Mouse (Mus musculus): ENCODE measurements around the gene Adgrl2. TPM values are rescaled to one million over a fixed set of nuclear protein-coding genes. Genes with fewer than 3 reads are reported as not detected.

The Adgrl2 gene
- polyA plus RNA-seq, 1 experiment, result 16.2 TPM

DNA sequence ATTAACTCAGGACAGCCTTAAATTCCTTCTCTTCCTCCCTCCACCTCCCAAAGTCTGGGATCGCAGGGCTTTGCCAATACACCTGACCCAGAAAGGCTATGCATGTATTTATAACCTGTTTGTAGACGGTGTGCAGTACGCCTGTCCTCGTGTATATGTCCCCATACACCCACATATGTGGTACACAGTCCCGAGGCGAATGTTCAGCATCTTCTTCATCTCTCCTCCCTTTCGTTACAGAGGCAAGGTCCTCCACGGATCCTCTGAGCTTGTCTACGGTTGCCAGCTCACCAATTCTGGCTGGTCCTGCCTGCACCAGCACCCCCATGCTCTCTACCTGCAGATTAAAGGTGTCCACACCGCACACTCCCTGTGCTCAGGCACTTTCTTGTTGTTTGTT lies 30.1 kb downstream of the Adgrl2 start:
- Histone ChIP-seq H3K36me3 (ENCODE audit: control insufficient read depth, insufficient read depth, low read length) (no peaks in the 10 kb centered on the region), H3K4me3 (ENCODE audit: low read depth, low read length) (no peak overlapping the region)

DNA sequence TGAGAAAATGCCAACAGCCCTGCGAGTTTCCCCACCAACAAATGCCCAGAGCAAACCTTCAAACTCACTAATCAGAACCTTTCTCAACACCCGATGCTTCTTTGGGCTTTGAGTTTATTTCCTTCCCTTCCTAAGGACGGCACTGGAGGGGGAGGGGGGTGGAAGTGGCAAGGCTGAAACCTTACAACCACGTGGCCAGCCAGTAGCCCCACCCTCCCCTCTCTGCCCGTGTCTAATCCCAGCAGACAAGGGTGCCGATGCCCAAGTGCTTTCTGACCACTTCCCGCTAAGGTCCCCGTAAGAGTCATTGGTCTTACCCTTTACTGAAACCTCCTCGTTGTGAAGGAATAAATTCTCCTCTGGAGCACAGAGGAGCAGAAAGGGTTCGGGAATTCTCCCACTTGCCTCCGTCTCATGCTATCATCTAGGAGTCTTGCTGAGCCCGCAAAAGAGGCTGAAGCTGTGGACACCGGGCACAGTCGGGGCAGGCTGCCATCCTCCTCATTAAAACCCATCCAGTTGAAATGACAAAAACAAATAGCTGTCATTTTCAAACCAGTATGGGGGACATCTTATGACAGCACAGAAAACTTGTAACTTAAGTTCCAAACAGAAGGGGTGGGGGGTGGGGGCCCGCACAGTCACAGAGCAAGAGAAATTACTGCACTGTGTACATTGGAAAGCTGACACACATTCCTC lies 30.9 kb downstream of the Adgrl2 start:
- Histone ChIP-seq H3K4me3 (ENCODE audit: low read depth, low read length) (peak overlapping the region; percentile 36), H3K27me3 (ENCODE audit: control insufficient read depth, insufficient read depth, low read length) (no peaks in the 10 kb centered on the region), H3K4me1 (ENCODE audit: control insufficient read depth, insufficient read depth, insufficient read length, low read length) (peaks cover 6% of the 10 kb centered on the region; the same call in 1 of the 2 replicates), H3K27ac (ENCODE audit: insufficient read depth, low read depth, low read length) (no peak overlapping the region), H3K36me3 (ENCODE audit: control insufficient read depth, insufficient read depth, low read length) (no peaks in the 10 kb centered on the region)
- 46% methylated on average over 15 of the region's 15 CpGs for WGBS
- TF ChIP-seq POLR2A (IDR thresholded peaks at IDR 0.05; ENCODE audit: low read depth, low read length) (no peak), CTCF (IDR thresholded peaks at IDR 0.05; ENCODE audit: extremely low read depth, insufficient read length, insufficient replicate concordance, low read depth, low read length) (no peak)

More for the DNA sequence above, 30.1 kb downstream of the Adgrl2 start:
- TF ChIP-seq POLR2A (IDR thresholded peaks at IDR 0.05; ENCODE audit: low read depth, low read length), result no peak
- TF ChIP-seq CTCF (IDR thresholded peaks at IDR 0.05; ENCODE audit: extremely low read depth, insufficient read length, insufficient replicate concordance, low read depth, low read length), result no peak
- no peak overlapping the region for H3K27ac ChIP-seq (ENCODE audit: insufficient read depth, low read depth, low read length)
- no peaks in the 10 kb centered on the region for H3K27me3 ChIP-seq (ENCODE audit: control insufficient read depth, insufficient read depth, low read length)
- WGBS, result 87% methylated on average over 10 of the region's 10 CpGs
- H3K4me1 ChIP-seq (ENCODE audit: control insufficient read depth, insufficient read depth, insufficient read length, low read length), result peaks cover 6% of the 10 kb centered on the region; the same call in 1 of the 2 replicates

DNA sequence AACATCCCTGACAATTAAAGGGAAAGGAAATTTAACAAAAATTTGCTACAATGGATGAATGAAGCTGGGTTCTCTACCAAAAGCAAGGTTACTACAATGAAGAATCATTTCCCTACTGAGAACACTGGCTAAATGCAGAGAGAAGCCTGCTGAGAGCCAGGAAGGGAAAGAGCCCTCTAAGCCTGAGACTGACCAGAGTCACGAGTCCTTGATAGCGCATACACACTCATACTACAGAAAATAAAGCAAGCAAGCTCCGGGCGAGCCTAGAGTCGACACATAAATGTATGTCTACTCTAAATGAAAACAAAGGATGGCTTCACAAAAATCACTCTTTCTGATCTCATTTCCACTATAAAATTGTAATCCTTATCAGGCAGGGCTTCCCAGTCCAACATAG lies 31.6 kb downstream of the Adgrl2 start:
- 86% methylated on average over 5 of the region's 5 CpGs for whole genome bisulfite sequencing

DNA sequence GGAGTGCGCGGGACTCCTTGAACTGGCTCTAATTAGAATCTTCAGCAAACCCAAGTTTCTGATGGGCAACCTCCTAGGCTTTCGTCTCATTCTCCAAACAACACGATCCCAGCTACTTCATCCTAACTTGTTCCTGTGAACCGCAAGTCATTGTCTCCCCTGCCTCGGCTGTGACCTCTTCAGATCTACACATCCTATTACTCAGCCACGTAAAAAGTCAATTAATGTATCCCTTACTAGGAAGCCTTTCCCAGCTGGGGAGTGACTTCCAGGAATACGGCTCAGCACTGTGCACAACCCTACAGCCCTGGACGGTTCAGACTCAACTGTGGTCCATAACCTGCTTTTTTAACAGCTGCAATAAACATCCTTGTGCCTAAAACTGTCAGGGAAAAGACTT lies 32.2 kb downstream of the Adgrl2 start:
- Histone ChIP-seq H3K36me3 (ENCODE audit: control insufficient read depth, insufficient read depth, low read length) (no peaks in the 10 kb centered on the region), H3K27me3 (ENCODE audit: control insufficient read depth, insufficient read depth, low read length) (no peaks in the 10 kb centered on the region), H3K4me3 (ENCODE audit: low read depth, low read length) (no peak overlapping the region), H3K4me1 (ENCODE audit: control insufficient read depth, insufficient read depth, insufficient read length, low read length) (peaks cover 6% of the 10 kb centered on the region; the same call in 1 of the 2 replicates), H3K27ac (ENCODE audit: insufficient read depth, low read depth, low read length) (no peak overlapping the region)
- WGBS, result 79% methylated on average over 9 of the region's 9 CpGs
- TF ChIP-seq POLR2A (IDR thresholded peaks at IDR 0.05; ENCODE audit: low read depth, low read length), result no peak
- no peak for TF ChIP-seq CTCF (IDR thresholded peaks at IDR 0.05; ENCODE audit: extremely low read depth, insufficient read length, insufficient replicate concordance, low read depth, low read length)

More for the DNA sequence above, 31.6 kb downstream of the Adgrl2 start:
- no peaks in the 10 kb centered on the region for H3K36me3 ChIP-seq (ENCODE audit: control insufficient read depth, insufficient read depth, low read length)
- TF ChIP-seq POLR2A (IDR thresholded peaks at IDR 0.05; ENCODE audit: low read depth, low read length) (no peak), CTCF (IDR thresholded peaks at IDR 0.05; ENCODE audit: extremely low read depth, insufficient read length, insufficient replicate concordance, low read depth, low read length) (no peak)
- H3K4me3 ChIP-seq (ENCODE audit: low read depth, low read length), result no peak overlapping the region
- peaks cover 6% of the 10 kb centered on the region; the same call in 1 of the 2 replicates for H3K4me1 ChIP-seq (ENCODE audit: control insufficient read depth, insufficient read depth, insufficient read length, low read length)
- H3K27me3 ChIP-seq (ENCODE audit: control insufficient read depth, insufficient read depth, low read length), result no peaks in the 10 kb centered on the region
- no peak overlapping the region for H3K27ac ChIP-seq (ENCODE audit: insufficient read depth, low read depth, low read length)

DNA sequence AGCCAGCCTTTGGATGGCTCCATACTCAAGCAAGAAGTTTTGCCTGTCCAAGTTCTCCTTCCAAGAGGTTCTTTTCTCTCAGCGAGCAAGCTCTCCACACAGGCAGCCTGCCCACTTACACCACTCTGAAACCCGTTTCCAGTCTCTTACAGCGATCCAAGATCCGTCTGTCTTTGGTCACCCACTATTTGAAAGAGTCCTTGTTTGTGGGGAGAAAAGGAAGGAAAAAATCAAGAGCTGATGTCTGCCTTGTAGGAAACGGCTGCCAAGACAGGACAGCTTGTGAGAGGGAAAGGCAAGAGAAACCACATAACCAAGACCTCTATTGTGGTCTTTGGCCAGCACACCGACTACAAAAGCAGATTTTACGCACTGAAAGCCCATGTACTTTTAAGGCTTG lies 33.5 kb downstream of the Adgrl2 start:
- Histone ChIP-seq H3K36me3 (ENCODE audit: control insufficient read depth, insufficient read depth, low read length) (no peaks in the 10 kb centered on the region), H3K4me3 (ENCODE audit: low read depth, low read length) (no peak overlapping the region), H3K27me3 (ENCODE audit: control insufficient read depth, insufficient read depth, low read length) (no peaks in the 10 kb centered on the region), H3K27ac (ENCODE audit: insufficient read depth, low read depth, low read length) (no peak overlapping the region), H3K4me1 (ENCODE audit: control insufficient read depth, insufficient read depth, insufficient read length, low read length) (peaks cover 6% of the 10 kb centered on the region; the same call in 1 of the 2 replicates)
- TF ChIP-seq POLR2A (IDR thresholded peaks at IDR 0.05; ENCODE audit: low read depth, low read length) (no peak), CTCF (IDR thresholded peaks at IDR 0.05; ENCODE audit: extremely low read depth, insufficient read length, insufficient replicate concordance, low read depth, low read length) (no peak)
- 67% methylated on average over 7 of the region's 7 CpGs for WGBS

DNA sequence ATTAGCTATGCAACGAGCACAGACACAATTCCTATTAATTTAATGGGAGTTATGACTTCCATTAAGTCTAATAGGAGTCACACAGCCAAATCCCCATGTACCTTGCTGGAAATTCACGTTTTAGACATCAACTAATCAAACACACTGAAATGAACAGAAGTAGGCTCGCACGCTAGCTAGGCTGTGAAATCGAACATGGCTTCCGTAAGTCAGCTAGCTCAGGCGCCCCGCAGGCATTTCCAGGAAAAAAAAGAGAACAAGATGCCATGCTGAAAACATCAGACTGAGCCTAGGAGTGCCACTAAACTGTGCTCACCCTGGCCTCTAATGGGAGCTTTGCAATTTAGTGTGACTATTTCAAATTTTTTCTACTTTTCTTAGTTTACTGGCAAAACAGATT lies 40.6 kb downstream of the Adgrl2 start:
- Histone ChIP-seq H3K4me3 (ENCODE audit: low read depth, low read length) (no peak overlapping the region), H3K27ac (ENCODE audit: insufficient read depth, low read depth, low read length) (no peak overlapping the region), H3K27me3 (ENCODE audit: control insufficient read depth, insufficient read depth, low read length) (no peaks in the 10 kb centered on the region), H3K36me3 (ENCODE audit: control insufficient read depth, insufficient read depth, low read length) (no peaks in the 10 kb centered on the region), H3K4me1 (ENCODE audit: control insufficient read depth, insufficient read depth, insufficient read length, low read length) (peaks cover 3% of the 10 kb centered on the region; the same call in 1 of the 2 replicates)
- TF ChIP-seq CTCF (IDR thresholded peaks at IDR 0.05; ENCODE audit: extremely low read depth, insufficient read length, insufficient replicate concordance, low read depth, low read length), result no peak
- no peak for TF ChIP-seq POLR2A (IDR thresholded peaks at IDR 0.05; ENCODE audit: low read depth, low read length)
- WGBS, result 93% methylated on average over 8 of the region's 8 CpGs

DNA sequence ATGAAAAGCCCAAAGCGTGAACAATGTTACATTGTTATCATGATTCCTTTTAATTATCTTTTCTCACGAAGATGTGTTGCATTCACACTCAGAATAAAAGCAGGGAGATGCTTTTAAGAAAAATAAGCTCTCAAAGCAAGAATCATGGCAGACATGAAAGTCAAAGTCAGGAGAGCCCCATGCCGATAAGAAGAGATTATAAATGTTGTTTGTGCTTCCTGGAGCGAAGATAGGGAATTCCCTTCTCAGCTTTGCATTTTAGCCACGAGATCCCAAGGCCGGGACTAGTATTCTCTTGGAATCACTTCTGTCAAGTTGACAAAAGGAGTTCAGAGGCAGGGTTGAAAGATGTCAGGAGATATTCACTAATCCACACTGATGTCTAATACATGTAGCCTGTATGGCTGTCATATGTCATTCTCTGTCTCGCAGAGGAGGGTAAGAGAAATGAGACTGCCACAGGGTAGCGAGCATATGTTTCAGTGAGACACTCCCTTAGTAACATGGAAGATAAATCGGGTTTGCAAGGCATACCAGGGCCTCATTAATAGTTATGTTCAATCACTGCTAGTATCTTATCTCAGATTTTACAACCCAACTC lies 42.5 kb downstream of the Adgrl2 start:
- H3K27me3 ChIP-seq (ENCODE audit: control insufficient read depth, insufficient read depth, low read length), result no peaks in the 10 kb centered on the region
- TF ChIP-seq POLR2A (IDR thresholded peaks at IDR 0.05; ENCODE audit: low read depth, low read length) (no peak), CTCF (IDR thresholded peaks at IDR 0.05; ENCODE audit: extremely low read depth, insufficient read length, insufficient replicate concordance, low read depth, low read length) (no peak)
- WGBS, result 40% methylated on average over 9 of the region's 9 CpGs

More for the DNA sequence above, 42.5 kb downstream of the Adgrl2 start:
- Histone ChIP-seq H3K4me3 (ENCODE audit: low read depth, low read length) (no peak overlapping the region), H3K36me3 (ENCODE audit: control insufficient read depth, insufficient read depth, low read length) (no peaks in the 10 kb centered on the region), H3K27ac (ENCODE audit: insufficient read depth, low read depth, low read length) (no peak overlapping the region), H3K4me1 (ENCODE audit: control insufficient read depth, insufficient read depth, insufficient read length, low read length) (peaks cover 3% of the 10 kb centered on the region; the same call in 1 of the 2 replicates)
